Mouse (Mus musculus) left cerebral cortex, adult 8-10 months (tissue): ENCODE results near the gene Entpd8. TPM values are rescaled to one million over a fixed set of nuclear protein-coding genes. Genes with fewer than 3 reads are reported as not detected.

Source experiments
- DNase-seq, 2 experiments: peaks; one replicate each; pipeline ENCODE4 v3.0.0; 2022; ENCODE audit warnings: low spot score in 2 of 2
- total RNA-seq, 4 experiments: library from RNA; stranded (reverse); gene quantifications; 2 replicates each; pipeline ENCODE4 v1.2.4; 2022

Entpd8 gene
- not detected for total RNA-seq

DNA sequence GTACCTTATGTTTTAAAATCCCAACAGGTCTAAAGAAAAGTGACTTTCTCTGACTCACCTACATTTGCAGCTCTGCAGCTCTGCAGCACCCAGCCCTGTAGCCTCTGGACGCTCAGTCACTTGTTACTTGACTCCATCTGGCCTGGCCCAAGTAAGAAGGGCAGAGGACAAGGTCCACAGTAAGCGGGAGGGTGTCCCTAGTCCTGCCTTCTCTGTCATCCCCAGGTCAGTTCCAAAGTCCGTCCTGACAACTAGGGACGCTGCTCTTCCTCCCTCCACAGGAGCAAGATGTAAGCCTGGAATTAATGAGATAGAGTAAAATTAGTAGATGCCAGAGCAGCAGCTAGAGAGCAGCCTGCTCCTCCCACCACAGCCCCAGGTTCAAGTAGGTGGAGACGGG, at the start of gene Entpd8:
Gene Entpd8 (plus strand): TSS at position 229 of the 400 bp plus-strand sequence.
- DNase-seq = no peak

DNA sequence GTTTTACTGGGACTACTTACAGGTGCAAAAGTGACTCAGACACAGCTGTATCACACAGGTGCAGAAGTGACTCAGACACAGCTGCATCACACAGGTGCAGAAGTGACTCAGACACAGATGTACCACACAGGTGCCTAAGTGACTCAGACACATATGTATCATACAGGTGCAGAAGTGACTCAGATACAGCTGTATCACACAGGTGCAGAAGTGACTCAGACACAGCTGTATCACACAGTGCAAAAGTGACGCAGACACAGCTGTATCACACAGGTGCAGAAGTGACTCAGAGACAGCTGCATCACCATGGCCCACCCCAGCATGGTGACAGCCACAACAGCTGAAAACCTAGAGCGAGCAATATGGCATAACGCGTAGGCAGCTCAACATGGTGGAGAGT, 45.1 kb upstream of the Entpd8 start:
- DNase-seq = no peak

DNA sequence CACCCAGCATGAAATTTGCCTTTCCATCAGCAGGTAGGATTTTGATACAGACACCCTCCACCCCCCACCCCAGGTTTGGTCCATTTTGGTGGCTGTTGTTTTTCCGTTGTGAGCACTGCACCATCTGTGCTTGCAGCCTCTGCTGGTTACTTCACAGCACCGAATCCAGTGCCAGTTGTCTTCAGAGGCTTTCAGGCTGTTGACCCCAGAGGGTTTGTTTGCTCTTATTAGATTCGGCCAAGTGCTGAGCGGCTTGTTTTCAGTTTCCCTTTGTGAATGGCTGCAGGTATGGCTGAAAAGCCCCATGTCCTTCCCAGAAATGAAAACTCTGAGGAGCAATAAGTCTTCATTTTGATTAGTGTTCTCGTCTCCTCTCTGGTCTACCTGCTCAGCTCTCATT, 40.0 kb upstream of the Entpd8 start:
- DNase-seq = no peak

DNA sequence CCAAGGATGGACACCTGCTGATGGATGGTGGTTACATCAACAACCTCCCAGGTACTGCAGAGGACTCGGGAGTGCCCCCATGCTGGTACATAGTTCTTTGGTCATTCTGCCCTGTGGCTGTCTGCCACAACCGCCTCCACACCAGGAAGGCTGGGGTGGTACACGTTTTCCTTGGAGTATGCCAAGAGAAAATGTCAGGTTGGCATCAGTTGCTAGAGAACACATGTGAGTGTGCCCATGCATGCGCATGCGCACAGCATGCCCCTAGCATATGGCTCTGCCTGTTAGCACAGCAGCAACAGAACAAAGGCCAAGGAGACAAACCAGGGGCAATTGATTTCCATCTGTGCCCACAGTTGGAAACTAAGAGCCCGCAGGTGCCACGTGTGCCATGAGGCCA, 29.2 kb upstream of the Entpd8 start:
- peak in 1 of 2 experiments; percentile 75 for DNase-seq

DNA sequence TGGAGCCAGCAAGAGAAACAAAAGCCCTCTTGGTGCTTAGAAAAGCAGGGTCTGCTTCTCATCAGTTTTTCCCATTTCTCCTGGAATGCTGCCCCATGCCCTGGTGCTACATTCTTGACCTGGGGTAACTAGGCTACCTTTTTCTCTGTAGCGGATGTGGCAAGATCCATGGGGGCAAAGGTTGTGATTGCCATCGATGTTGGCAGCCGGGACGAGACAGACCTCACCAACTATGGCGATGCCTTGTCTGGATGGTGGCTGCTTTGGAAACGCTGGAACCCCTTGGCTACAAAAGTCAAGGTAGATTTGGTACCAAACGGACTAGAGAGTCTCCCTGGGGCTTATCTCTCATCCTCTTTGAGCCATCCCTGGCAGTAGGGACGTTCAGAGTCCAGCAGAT, 28.7 kb upstream of the Entpd8 start:
- no peak for DNase-seq

DNA sequence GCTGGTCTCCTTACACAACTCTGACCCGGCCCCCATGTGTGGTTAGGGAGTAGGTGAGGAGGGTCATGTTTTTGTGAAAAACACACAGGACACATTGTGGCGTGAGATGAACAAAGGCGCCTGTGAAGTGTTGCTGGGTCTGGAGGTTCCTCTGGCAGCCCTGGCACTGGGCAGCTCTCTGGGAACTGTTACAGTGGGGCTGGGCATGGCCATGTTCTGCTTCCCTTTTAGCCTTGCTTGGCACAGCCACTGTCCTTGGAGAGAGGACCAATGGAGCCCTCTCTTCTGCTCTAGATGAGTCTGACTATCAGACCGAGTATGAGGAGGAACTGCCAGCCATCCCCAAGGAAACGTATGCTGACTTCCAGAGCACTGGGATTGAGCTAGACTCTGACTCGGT, 27.0 kb upstream of the Entpd8 start:
- no peak for DNase-seq

DNA sequence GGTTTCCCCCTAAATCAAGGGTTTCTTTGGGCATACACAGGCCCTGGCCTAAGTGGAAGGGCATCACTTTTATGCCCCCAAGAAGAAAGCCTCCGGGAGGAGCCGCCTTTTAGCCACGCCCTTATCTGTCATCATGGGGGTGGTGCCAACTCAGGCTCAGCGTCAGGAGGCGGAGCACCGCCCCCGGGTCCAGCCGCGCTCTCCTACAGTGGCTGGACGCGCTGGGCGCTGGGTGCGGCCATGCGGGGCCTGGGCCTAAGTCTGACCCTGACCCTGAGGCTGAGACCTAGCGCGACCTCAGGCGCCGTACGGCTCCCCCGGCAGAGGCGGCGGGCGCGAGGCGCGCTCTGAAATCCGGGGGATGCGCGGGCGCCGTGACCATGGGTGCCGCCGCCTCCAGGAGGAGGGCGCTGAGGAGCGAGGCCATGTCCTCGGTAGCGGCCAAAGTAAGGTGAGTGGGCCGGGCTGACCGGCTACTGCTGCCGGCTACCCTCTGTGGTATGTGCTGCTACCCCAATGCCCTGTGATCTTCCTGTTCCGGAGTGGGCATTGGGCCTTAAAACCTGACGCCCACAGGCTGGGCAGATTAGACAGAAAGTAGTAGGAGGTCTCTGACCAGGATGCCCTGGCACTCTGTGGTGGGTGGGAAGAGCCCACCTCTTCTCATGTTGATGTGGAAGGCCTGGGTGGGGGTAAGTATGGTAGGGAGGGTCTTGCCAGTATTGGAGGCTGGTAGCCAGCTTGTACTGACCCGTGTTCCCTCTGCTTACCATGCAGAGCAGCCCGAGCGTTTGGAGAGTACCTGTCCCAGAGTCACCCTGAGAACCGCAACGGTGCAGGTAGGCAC, 25.7 kb upstream of the Entpd8 start, which contains the start of gene Nsmf:
Gene Nsmf (plus strand): TSS at position 135 of the 847 bp plus-strand sequence.
- DNase-seq = peak; percentile 75 to 82

DNA sequence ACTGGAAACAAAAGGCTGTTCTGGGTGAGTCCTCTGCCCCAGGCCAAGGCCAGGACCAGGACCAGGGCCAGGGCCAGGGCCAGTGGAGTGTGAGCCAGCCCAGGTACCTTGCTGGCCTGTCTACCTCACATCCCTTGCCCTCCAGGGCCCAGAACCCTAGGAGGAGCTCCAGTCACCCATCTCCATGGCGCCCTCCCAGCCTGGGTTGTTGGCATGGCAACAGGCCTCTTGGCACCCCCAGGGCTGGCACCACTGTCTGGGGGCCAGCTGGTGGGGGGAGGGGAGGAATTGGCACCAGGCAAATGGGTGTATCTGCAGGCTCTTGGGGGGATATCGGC, 25.1 kb upstream of the Entpd8 start:
- peak; percentile 40 to 74 for DNase-seq

DNA sequence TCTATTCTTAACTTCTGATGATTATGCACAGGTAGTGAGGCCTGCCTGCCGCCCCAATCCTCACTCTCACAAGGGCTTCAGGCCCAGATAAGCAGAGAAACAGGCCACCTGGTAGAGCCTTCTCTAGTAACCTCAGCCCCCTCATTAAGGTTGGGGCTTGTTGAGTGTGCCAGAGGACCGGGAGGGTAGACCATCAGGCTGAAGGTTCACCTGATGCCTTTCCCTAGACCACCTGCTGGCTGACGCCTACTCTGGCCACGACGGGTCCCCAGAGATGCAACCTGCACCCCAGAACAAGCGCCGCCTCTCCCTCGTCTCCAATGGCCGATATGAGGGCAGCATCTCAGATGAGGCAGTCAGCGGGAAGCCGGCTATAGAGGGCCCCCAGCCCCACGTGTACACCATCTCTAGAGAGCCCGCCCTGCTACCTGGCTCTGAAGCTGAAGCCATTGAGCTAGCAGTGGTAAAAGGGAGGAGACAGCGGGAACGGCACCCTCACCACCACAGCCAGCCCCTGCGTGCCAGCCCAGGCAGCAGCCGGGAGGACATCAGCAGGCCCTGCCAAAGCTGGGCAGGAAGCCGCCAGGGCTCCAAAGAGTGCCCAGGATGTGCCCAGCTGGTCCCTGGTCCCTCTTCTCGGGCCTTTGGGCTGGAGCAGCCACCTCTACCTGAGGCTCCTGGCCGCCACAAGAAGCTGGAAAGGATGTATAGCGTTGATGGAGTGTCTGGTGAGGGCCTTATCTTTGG, 24.5 kb upstream of the Entpd8 start:
- DNase-seq = no peak

DNA sequence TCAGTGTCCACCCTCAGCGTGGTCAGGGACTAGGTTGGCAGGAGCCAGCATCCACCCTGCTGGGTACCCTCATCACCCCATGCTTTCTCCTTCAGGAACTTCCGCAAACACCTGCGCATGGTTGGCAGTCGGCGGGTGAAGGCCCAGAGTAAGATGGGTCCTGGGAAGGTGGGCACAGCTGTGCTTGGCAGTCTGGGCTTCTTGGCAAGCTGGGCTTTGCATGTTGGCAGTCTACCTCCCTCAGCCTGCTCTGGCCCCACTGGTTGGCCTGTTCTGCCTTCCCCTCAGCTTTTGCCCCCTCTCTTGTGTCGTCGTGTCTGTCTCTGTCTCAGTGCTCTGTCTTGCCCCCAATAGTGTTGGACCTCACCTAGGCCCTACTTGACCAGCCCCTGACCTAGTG, 21.2 kb upstream of the Entpd8 start:
- no peak for DNase-seq

DNA sequence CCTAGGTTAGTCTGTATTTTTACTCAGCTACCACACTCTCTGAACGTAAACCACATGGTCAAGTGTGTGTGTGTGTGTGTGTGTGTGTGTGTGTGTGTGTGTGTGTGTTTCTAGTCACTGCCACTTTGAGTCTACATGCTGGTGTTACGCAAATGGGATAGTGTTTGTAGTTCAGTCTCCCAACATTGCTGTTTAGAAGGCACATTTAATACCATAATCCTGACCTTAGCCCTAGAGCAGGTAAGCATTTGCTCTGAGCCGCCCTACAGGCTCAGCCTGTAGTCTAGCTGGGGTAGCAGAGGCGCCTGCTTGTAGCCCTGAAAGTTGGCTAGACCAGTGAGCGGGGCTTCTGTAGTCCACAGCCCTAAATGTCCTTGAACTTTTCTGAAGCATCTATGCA, 16.6 kb upstream of the Entpd8 start:
- DNase-seq = no peak

DNA sequence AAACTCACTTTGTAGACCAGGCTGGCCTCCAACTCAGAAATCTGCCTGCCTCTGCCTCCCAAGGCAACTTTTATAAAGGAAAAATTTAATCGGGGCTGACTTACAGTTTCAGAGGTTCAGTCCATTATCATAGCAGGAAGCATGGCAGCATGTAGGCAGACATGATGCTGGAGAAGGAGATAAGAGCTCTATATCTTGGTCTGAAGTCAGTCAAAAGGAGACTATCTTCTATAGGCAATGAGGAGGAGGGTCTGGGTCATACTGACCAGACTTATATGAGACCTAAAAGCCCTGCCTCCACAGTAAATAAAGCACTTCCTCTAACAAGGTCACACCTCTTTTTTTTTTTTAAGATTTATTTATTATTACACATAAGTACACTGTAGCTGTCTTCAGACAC, 15.8 kb upstream of the Entpd8 start:
- no peak for DNase-seq

DNA sequence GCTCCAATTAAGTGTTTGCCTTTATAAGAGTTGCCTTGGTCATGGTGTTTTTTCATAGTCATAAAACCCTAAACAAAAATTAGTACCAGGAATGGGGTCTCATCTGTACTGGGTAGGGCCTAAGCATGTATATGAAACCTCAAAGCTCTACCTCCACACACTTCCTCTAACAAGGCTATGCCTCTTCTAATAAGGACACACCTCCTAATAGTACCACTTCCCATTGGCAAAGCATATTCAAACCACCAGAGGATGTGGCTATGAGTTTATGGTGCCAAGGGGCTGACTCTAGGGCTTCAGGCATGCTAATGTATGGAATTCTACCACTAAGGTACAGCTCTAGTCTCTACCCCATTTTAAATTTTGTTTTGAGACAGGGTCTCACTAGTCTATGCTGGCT, 14.6 kb upstream of the Entpd8 start:
- no peak for DNase-seq

DNA sequence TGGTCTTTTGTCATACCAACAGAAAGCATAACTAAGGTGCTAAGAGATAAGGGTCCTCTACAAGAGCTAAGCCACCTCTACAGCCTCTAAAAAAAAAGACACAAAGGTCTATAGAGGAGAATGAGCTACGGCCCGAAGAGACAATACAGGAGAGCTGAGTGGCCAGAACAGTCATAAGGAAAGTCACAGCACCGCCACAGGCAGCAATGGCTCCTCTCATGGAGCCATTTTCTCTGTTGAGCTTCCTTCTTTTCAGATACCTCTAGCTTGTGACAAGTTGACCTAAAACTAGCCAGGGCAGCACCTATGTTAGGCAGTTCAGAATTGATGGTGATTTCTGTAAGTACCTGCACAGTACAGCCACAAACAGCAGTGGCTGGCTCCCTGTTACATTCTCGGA, 13.6 kb upstream of the Entpd8 start:
- DNase-seq = no peak

DNA sequence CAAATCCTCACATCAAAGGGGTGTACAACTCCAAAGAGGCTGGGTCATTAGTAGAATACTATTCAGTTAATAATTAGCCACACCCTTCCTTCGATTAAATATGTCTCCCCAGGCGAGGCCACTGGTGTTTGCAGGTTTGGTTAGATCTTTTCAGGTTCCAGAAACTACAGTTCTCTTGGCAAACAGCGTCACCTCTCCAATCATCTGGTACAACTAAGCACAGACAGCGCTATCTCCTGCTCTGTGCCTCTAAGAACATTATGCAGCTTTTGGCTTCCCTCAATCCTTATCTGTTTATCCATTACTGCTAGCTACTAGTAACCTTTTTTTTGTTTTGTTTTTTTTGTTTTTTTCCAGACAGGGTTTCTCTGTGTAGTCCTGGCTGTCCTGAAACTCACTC, 10.6 kb upstream of the Entpd8 start:
- no peak for DNase-seq

DNA sequence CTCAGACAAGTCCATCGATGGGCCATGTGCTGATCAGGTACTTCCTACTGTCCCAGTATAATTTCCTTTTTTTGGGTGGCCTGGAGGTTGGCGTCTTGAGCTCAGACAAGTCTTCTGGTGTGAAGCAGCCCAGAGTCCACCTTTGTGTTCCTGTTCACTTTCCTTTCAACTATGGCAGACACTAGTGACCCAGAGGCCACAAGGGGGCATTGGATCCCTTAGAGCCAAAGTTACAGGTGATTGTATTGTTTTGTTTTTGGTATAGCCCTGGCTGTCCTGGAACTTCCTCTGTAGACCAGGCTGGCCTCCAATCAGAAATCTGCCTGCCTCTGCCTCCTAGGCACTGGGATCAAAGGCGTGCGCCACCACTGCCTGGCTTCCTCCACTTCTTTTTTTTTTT, 7.7 kb upstream of the Entpd8 start:
- no peak for DNase-seq

DNA sequence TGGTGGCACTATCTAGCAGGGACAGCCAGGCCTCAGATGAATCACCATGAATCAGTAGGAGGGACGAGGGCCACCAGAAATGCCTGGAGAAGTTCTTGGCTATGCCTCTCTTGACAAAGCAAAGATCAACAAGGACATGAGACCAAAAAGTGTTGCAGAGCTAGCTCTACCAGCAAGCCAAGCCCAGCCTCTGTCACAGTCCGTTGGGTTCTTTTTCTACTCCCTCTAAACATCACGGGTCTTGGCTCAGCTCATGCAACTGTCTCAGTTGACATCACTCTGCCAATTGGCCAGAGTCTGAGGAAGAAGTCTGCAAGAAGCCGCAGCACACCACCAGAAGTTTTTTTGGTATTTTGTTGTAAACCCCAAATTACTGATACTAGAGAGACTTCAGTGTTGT, 4.6 kb upstream of the Entpd8 start:
- DNase-seq = no peak

DNA sequence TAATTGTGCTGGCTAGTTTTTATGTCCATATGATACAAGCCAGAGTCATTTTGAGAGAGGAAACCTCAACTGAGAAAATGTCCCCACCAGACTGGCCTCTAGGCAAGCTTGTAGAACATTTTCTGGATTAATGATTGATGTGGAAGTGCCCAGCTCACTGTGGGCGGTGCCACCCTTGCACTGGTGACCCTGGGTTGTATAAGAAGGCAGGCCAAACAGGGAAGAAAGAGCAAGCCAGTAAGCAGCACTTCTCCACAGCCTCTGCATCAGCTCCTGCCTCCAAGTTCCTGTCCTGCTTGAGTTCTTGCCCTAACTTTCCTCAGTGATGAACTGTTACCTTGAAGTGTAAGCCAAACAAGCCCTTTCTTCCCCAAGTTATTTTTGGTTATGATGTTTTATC, 1.1 kb upstream of the Entpd8 start:
- DNase-seq = no peak

DNA sequence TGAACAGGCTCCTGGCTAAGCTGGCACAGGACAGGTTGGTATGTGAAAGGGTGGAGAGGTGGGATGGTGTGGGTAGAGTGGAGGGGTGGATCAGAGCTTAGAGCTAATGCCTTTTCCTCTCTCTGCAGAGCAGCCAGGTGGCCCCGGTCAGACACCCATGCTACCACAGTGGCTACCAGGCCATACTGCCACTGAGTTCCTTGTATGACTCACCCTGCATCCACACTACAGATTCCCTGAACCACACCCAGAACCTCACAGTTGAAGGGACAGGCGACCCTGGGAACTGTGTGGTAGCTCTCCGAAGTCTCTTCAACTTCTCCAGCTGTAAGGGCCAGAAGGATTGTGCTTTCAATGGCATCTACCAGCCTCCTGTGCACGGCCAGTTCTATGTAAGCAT, 3.6 kb downstream of the Entpd8 start:
- no peak for DNase-seq

DNA sequence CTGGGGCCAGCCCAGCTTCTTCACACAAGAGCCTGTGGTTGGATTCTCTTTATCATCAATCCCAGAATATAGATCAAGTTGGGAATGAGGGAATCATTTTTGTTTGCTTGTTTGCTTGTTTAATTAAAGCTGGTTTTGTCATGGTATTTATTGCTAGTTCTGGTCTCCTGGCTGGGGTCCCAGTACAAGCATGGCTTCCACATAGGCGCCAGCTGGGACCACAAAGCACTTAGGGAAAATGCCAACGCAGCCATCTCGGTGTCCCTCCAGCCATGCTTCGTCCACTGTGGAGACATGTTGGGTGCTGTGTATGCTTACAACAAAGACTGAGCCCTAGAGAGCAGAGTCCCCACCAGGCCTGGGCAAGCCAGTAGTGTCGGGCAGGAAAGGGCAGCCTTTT, 5.5 kb downstream of the Entpd8 start:
- no peak for DNase-seq

DNA sequence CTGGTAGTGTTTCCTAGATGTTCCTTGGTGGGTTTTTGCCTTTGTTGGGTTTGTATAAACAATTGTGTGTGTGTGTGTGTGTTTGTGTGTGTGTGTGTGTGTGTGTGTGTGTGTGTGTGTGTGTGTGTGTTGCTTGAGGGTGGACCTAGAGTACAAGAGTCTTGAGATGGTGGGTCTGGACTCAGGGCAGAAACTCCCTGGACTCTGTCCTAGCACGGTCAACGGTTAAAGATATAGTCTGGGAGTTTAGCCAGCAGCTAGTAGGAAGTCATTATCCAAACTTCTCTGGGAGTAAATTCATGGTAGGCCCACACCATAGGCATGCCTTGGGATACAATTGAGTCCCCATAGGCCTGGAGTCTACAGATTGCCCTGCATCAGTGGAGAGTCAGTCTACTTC, 7.7 kb downstream of the Entpd8 start:
- no peak for DNase-seq

DNA sequence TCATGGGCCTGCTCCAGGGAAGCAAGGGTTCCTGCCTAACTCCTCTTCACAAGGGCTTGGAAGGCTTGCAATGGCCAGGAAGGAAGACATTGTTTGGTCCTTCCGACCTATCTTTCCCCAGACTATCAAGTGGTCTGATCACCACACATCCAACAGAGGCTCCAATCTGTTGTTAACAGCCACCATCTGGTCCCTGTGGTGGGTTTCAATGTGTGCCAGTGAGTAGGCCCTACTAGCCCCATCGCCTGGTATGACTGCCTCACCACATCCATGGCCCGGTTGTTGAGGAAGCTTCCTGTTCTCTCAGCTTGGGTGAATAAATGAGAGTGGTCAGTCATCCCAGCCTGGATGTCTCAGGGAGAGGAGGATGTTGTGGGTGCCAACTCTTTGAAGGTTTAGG, 8.5 kb downstream of the Entpd8 start:
- DNase-seq = no peak

DNA sequence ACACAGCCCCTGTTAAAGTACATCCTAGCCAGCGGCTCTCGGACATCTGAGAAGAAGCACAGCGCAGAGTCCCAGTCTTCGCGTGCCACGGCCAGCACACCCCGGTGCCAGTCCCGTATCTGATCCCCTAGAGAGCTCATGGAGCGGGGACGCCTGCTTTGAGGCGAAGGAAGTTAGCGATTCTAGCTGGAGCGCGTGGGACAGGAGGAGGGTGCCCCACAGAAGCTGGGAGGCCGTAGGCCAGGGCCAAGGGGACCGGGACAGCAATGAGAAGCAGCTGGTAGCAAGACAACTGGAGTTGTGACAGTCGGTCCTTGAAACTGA, 14.6 kb downstream of the Entpd8 start:
- DNase-seq = no peak
